Mouse (Mus musculus) liver (tissue): ENCODE measurements around the gene Vwa8.
"Not testable (repeated sequence)": the region's sequence is repeated elsewhere in the genome, so short reads cannot be mapped to it uniquely, and the experiment has no call there.

Experiments used
- DNase-seq: peaks from one replicate; pipeline ENCODE4 v3.0.0-alpha.2; 2020; ENCODE audit warnings: mixed read lengths

Vwa8 gene

DNA sequence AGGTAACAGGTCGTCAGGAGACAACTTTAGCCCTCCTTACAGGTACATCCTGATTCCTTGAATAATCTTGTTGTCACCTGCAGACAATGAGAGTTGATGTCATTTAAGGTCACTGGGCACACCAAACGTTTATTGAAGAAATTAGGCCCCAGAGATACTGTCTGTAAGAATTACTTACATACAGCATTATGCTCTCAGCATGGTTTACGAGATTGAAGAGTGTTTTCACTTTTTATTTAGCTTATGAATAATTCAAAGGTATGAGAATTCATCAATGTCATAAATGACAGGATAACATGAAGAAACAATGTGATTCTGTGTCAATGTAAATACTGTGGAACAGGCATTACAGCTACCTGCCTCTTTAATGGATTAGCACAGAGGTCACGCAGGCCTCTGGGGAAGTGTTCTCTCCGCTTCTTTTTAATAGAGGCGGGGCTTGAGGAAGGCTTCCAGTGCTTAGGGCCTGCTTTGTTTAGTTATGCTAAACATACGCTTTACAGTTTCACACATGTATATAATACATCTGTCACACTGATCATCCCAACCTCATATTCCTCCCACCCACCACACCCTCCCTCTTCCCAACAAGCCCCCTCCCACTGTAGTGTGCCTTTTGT is 37.2 kb downstream of the Vwa8 start:
- no peak for DNase-seq

- DNase-seq: no peak
Observed at GRCm38 (mm10) chr14:78886566-78887234, 37.8 kb downstream of the Vwa8 start.

GRCm38 (mm10) chr14:78887494-78887893 is 38.6 kb downstream of the Vwa8 start:
- not testable (repeated sequence) for DNase-seq

- no peak for DNase-seq
Observed at GRCm38 (mm10) chr14:78895496-78895895, 46.6 kb downstream of the Vwa8 start.

- no peak for DNase-seq
Observed at GRCm38 (mm10) chr14:78896252-78896651, 47.4 kb downstream of the Vwa8 start.

GRCm38 (mm10) chr14:78900770-78901169 is 51.9 kb downstream of the Vwa8 start:
- DNase-seq: no peak

DNA sequence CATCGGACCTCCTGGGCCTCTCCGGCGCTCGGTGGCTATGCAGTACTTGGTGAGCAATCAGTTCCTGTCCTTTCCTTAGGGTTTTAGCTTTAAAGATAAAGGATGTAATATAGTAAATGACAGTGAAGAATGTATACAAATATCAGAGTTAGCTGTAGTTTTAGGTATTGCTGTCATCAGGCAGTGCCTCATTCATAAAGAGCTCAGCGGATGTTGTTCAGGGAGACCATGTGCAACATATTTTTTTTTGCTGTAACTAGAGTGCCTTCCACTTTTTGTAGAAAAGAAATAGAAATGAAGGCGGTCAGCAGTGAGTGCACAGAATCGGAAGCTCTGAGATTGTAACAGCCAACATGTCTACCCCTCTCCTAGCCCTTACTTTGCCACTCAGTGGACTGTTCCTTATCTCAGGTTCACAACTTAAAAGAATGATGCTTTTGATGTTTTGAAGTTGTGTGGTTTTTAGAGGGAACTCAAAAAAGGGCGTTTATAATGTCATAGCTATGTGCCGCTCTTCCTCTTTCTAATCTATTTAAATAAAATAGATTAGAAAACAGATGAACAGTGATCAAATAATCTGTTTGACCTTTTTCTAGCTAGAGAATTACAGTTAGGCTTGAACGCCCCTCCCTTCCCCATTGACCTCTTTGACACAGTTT is 59.5 kb downstream of the Vwa8 start:
- no peak for DNase-seq

DNA sequence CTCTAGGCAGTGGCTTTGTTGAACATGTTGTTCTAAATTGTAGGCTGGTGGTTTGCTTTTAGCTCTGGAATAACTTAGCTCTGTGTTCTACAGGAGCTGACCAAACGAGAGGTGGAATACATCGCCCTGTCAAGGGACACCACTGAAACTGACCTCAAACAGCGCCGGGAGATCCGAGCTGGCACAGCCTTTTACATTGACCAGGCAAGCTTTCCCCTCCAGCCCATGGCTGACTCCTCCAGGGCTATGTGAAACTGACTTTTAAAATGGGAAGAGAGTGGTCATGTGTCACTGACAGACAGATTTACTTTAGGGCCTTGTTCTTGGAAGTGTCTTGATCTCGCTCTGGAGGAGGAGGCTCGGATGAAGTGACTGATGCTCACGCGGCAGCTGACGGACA is 63.2 kb downstream of the Vwa8 start:
- DNase-seq: no peak

DNA sequence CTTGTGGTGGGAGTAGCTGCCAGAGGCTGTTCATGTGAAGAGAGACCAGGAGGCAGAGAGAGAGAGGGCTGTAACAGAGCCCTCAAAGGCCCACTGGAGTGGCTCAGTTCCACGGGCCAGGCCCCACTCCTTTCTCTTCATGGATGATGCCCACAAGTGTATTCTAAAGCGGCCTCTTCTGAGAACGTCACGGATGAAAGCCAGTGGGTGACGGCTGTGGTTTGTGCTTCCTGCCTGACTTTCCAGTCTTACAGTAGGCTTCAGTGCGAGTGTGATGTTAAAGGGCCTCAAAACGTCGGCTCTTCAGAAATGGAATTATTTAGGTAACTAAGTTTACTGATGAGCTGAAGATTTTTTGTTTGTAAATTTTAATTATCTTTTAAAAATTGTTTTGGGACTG is 65.3 kb downstream of the Vwa8 start:
- no peak for DNase-seq

DNA sequence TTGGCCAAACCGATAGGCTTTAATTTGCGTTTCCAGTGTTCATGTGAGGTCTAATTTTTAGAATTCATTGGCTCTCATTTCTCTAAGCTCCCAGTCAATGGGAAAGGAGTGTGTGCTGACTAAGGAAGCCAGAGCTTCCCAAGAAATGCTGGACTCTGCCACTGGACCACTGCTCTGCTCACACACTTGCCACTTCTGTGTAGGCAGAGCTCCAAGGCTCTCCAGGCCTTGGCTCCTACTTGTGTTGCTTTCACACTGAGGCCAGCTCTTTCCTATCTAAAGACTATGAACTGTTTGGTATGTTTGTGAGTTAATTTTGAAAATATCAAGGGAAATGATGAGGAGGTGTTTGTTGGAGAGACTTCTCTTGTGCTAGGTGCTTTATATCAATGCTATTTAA is 67.8 kb downstream of the Vwa8 start:
- DNase-seq: no peak

DNA sequence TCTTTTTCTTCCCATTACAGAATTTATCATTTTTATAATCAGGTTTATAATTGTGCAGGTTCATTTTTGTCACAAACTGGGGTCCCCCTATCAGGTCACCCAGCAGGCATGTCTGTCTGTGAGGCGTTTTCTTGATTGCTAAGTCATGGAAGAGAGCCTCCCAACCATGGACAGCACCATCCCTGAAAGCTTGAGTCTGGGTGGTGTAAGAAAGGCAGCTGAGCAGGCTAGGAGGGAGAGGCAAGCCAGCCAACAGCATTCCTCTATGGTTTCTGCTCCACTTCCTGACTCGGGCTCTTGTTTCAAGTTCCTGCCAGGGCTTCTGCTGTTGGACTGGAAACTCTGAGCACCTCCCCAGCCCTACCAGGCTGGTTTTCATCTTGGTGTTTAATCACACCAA is 72.4 kb downstream of the Vwa8 start:
- DNase-seq: no peak

DNA sequence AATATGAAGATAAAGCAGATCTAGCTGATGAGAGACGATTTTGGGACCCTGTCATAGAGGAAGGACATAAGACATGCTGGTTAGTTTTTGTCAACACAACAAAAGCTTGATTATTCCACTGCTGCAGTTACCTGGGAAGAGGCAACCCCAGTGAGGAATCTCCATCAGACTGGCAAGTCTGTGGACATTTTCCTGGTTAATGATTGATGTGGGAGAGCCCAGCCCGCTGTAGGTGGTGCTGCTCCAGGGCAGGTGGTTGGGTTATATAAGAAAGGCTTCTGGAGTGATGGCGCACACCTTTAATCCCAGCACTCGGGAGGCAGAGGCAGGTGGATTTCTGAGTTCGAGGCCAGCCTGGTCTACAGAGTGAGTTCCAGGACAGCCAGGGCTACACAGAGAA is 74.8 kb downstream of the Vwa8 start:
- no peak for DNase-seq

DNA sequence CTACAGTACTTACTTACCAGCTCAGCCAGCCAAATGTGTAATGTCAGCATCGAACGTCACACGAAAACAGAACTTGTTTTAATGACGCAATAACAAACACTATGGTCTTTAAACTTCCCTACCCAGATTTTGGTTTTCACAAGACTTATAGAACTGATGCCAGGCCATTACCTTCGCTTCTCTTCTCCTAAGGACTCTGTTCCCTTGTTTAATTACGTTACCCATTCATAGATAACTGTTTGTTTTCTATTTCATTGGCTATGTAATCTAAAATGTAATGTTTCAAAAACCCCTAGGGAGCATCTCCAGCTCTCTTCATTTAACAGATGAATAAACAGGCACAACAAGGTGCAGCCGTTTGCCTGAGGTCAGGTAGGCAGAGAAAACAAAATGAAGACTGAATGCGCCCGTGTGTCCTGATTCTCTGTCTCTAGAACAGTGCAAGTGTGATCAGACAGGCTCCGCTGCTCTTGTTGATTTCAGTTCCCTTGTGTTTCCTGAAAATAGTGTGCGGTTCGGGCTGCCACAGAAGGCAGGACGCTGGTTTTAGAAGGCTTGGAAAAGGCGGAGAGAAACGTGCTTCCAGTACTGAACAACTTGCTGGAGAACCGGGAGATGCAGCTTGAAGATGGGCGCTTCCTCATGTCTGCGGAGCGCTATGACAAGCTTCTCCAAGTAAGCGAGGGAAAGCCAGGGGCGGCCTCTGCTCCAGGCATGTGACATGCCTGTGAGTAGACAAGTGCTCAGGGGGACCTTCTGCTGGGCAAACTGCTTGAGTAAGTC is 76.1 kb downstream of the Vwa8 start:
- no peak for DNase-seq

DNA sequence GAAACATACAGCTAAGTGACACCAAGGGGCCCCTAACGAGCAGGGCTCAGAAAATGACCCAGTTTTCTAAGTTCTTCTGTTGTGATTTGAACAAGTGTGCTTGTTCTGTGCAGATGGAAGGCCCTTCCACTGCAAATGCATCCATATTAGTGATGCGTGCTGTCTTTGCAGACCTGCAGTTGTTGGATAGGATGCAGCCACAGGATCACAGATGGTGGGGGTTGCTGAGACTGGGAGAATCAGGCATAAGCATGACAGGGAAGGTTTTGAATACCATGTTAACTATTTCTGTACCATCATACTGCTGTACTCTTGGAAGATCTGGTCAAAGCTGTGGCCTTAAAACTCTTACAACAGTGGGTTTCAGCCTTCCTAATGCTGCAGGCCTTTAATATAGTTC is 83.2 kb downstream of the Vwa8 start:
- no peak for DNase-seq

DNA sequence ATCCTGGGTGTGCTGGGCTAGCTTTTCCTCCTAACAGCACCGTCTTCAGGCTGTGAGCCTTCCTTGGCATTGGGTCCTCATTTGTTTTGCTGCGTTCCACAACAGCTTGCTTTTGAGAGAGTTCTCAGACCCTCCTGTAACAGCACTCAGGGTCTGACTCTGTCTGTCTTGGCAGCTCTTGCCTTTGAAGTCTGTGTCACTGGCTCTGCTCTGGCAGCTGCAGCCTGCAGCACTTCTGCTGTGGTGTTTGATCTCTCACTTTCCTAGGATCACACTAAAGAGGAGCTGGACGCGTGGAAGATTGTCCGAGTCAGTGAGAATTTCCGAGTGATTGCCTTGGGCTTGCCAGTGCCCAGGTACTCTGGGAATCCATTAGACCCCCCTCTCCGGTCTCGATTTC is 84.5 kb downstream of the Vwa8 start:
- no peak for DNase-seq

DNA sequence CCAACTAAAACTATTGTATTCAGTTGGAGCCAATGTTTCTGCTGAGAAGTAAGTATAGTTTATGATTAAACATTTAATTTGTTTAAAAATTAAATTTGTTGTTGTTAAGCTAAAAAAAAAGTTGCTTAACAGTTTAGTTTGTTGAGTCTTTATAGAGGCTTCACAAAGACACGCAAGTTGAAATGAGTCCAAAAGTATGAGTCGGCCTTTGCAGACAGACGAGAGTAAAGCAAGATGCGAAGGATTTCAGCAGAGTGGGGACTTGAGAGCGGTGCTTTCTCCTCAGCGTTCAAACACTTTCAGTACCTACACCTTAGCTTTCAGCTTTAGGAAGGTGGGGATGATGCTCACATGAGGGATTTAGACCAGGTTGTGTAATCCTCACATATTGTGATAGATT is 85.7 kb downstream of the Vwa8 start:
- no peak for DNase-seq

DNA sequence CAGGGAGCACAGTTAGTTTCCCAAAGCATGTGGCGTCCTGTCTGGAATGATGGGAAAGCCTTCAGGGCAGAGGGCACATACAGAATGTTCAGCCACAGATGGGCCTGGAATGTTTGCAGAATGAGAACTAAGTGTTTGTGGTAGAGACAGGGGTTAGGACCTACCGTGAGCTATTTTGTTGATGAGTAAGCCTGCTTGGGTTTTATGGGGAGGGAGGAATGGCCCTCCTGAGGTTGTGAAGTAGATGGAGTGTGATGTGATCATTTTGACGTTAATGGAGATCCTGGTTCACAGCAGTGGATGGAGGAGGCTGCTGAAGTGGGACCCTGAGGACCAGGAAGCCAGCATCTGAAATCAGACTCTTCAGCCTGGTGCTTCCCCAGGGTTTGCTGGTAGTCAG is 86.9 kb downstream of the Vwa8 start:
- DNase-seq: no peak

GRCm38 (mm10) chr14:78941741-78942475 is 93.1 kb downstream of the Vwa8 start:
- no peak for DNase-seq

- DNase-seq: no peak
Observed at GRCm38 (mm10) chr14:78955745-78956144, 106.9 kb downstream of the Vwa8 start.

GRCm38 (mm10) chr14:78970621-78971020 is 121.8 kb downstream of the Vwa8 start:
- DNase-seq: no peak

DNA sequence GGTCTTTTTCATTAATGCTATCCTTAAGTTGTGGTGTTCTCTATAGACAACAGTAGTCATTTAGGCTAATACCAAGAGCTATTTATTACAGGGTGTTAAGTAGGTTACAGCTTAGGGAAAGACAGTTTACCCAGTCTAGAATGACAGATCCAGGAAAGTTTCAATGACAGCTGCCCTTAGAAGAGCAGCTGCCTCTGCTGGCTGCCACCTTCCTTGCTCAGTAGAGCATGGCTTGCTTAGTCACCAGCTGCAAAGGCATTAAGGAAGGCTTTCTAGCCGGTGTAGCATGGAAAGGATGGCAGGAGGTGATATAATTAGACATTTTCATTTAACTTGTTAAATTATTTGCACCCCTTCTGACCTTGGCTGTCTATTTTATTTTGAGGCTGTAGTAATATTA is 123.6 kb downstream of the Vwa8 start:
- DNase-seq: no peak

DNA sequence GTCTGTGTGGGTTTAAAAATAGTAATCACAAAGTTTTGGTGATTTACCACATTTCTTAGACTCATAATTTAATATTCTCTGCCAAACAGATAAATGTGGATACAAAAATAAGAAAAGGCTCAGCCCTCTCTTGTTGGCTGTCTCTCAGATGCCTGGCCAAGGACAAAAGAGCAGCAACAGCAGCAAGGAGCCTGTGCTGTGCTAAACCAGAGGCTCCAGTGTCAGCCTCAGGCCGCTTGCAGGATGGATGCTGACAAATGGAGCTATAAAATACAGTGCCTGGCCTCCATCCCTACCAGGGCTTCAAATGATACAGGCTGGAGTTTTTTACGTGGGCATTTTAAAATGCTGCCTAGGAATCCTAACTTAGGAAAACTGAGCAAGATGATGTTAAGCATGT is 134.3 kb downstream of the Vwa8 start:
- DNase-seq: no peak

GRCm38 (mm10) chr14:78984296-78984695 is 135.4 kb downstream of the Vwa8 start:
- peak; percentile 32 for DNase-seq
